Comparison of ENCODE assay signal across 8 mouse cellular contexts in the genomic region with DNA sequence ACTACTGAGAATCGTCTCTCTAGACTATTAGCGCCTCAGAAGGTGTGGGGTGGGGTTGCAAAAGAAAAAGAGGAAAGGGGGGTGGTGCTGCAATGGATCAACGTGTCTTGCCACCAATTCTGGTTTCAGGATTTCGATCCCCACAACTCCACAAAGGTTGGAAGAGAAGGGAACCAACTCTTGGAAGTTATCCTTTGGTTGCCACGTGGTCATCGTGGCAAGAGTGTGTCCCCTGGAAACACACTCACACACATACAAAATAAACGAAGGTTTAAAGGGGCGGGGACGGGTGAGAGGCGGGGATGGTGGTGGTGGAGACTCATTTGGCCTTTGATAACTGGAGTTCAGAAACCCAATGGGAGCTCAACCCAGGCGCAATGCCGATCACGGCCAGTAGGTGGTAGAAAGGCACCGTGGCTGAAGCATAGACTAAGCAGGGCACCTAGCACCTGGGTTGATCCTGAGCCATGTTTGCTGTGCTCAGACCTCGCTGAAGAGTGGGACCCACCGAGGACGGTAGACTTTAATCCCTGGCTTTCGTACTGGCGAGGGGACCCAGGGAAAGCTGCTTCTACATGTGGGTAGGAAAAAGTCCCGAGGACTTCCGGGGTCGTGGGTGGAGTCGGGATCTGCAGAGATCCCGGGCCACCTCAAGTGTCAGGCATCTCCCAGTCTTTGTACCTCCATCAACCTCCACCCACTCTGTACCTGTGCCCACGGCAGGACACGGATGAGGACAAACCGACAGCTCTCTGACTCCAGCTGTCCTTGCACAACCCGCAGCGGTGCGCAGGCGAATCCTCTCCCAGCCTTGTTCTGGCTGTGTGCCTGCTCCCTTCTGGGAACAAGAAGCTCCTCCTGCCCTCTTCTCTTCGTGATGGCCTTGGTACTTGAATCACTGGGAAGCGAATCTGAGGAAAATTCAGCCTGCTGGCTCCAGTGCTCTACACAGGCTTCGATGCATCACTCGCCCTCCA. TPM values are rescaled to one million over a fixed set of nuclear protein-coding genes. Genes with fewer than 3 reads are reported as not detected.
DNase-seq lines count a peak whose midpoint lies in the region; ATAC-seq lines count a peak whose summit lies in the region.

No protein-coding gene starts in this region.

- peak; percentile 86 for ATAC-seq in hindbrain, embryonic 16.5 days

- H3K27me3 ChIP-seq in hindbrain, embryonic 16.5 days (replicated peaks; ENCODE audit: control insufficient read depth, insufficient read depth, low read length), result no peaks in the 10 kb centered on the region

- peak overlapping the region; percentile 50 for H3K9ac ChIP-seq in hindbrain, embryonic 16.5 days (ENCODE audit: low read depth, low read length)

- peak overlapping the region; percentile 59 for H3K4me2 ChIP-seq in hindbrain, embryonic 16.5 days (ENCODE audit: low read length)

- DNase-seq in WW6 (ENCODE audit: low read depth, low spot score), result peak; percentile 79
- peak; percentile 92 to 94 for DNase-seq in cerebellum, postnatal 4 days (ENCODE audit: low spot score in 2 of 2)
- peak; percentile 82 for DNase-seq in gastrocnemius, adult 18-20 months (ENCODE audit: low spot score)
- DNase-seq in left cerebral cortex, adult 18-20 months (ENCODE audit: low spot score in 2 of 2), result peak; percentile 92 to 97
- peak; percentile 76 to 88 for DNase-seq in lung, postnatal 4 days
- peak; percentile 68 for DNase-seq in retina, postnatal 7 days (ENCODE audit: low read depth, low spot score)
- peak; percentile 75 to 97 for DNase-seq in urinary bladder, adult 18-20 months (ENCODE audit: low spot score in 2 of 2)

- H3K9me3 ChIP-seq in hindbrain, embryonic 16.5 days (ENCODE audit: control insufficient read depth, low read length), result no peaks in the 10 kb centered on the region

- peak overlapping the region; percentile 36 for H3K4me3 ChIP-seq in hindbrain, embryonic 16.5 days (ENCODE audit: low read length)

- WGBS in hindbrain, embryonic 16.5 days, result 18% methylated on average over 35 of the region's 35 CpGs

- no peaks in the 10 kb centered on the region for H3K36me3 ChIP-seq in hindbrain, embryonic 16.5 days (ENCODE audit: control insufficient read depth, insufficient read depth, low read length)

- no peaks in the 10 kb centered on the region for H3K4me1 ChIP-seq in hindbrain, embryonic 16.5 days (ENCODE audit: control insufficient read depth, insufficient read depth, low read depth, low read length)

- H3K27ac ChIP-seq in hindbrain, embryonic 16.5 days (ENCODE audit: low read depth, low read length), result no peak overlapping the region

RNA-seq across cellular contexts. Expression of a gene that starts 23.2 kb away (rescaled TPM):
- not detected for total RNA-seq in gastrocnemius, adult 18-20 months (2021)
- 1.3 and 1.4 TPM in 2 replicates for polyA plus RNA-seq in hindbrain, embryonic 16.5 days (2015; fragmentation: Nextera tagmentation; extraction: Ambion mirVana)
- not detected for total RNA-seq in left cerebral cortex, adult 18-20 months (2021)

RNA-seq across cellular contexts. Expression of a gene that starts 24.1 kb away (rescaled TPM):
- 10 to 100 TPM; 27.5 to 40.5 TPM for total RNA-seq in gastrocnemius, adult 18-20 months (2021)
- 10.0 and 12.5 TPM in 2 replicates for polyA plus RNA-seq in hindbrain, embryonic 16.5 days (2015; fragmentation: Nextera tagmentation; extraction: Ambion mirVana)
- total RNA-seq in left cerebral cortex, adult 18-20 months (2021), result 10 to 100 TPM; 10.5 to 19.5 TPM

RNA-seq across cellular contexts. Expression of a gene that starts 59.8 kb away (rescaled TPM):
- total RNA-seq in gastrocnemius, adult 18-20 months (2021), result not detected
- 5.7 and 8.6 TPM in 2 replicates for polyA plus RNA-seq in hindbrain, embryonic 16.5 days (2015; fragmentation: Nextera tagmentation; extraction: Ambion mirVana)
- 1 to 10 TPM; 1.6 to 2.4 TPM for total RNA-seq in left cerebral cortex, adult 18-20 months (2021)
